Mouse (Mus musculus): ENCODE data around the gene Itih2. TPM values are rescaled to one million over a fixed set of nuclear protein-coding genes. Genes with fewer than 3 reads are reported as not detected.

Itih2 gene
- polyA plus RNA-seq, 1 experiment from 2014 or later = 2.9 TPM

DNA sequence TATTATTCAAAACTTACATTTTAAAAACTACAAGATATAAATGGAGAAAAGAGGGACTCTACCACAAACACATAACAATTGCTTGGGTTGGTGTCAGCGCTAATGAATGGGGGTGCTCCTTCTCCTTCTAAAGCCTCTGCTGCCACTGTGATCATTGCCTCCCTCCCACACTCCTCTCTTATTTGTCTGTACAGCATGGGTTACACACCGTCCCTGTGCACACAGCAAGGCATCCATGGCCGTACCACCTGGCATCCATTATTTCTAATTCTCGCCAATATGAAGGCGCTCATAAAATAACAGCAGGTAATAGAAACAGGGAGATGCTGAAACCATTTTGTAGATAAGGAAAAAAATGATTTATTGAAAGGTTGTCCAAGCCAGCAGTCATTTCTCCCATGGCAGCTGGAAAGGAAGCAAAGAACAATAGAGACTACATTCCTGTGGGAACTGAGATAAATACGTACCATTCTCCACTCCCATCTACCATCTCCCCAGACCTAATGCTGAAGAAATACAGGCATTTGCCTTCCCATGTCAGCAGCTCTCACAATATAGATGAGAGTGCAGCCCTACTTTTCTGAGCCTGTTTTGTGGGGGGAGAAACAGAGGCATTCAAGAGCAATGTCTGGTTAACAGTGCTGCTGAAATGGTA lies 22.5 kb downstream of the Itih2 start:
- H3K27me3 ChIP-seq = no peaks in the 10 kb centered on the region
- no peak for ATAC-seq (ENCODE audit: borderline replicate concordance, extremely low read depth, low FRiP score, low TSS enrichment)
- WGBS = 68% methylated on average over 6 of the region's 6 CpGs

DNA sequence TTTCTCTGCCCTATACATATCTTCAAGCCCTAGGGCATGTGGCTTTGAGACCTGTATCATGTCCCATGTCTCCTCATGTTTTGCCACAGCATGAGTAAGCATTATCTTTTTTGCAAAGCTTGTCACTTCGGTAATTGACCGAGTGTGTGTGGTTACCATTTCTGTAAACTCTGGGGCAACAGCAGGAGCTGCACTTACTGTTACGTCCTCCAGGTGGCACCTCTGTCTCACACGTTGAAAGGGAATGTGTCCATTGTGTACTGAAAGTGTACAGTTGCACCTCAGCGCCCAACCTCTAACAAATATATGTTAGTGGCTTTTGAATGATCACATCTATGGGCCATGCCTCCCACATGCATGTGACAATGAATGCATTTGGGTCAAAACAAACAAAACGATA lies 30.0 kb downstream of the Itih2 start:
- 37% methylated on average over 6 of the region's 6 CpGs for WGBS
- no peak overlapping the region for H3K27ac ChIP-seq
- H3K4me2 ChIP-seq = no peak overlapping the region
- H3K9me3 ChIP-seq = no peaks in the 10 kb centered on the region
- H3K4me3 ChIP-seq = no peak overlapping the region
- H3K9ac ChIP-seq = no peak overlapping the region
- H3K36me3 ChIP-seq = no peaks in the 10 kb centered on the region
- ATAC-seq (ENCODE audit: borderline replicate concordance, extremely low read depth, low FRiP score, low TSS enrichment) = no peak
- no peaks in the 10 kb centered on the region for H3K27me3 ChIP-seq
- H3K4me1 ChIP-seq = no peaks in the 10 kb centered on the region

More for the DNA sequence above, 22.5 kb downstream of the Itih2 start:
- H3K4me2 ChIP-seq = no peak overlapping the region
- no peaks in the 10 kb centered on the region for H3K9me3 ChIP-seq
- H3K36me3 ChIP-seq = no peaks in the 10 kb centered on the region
- H3K4me3 ChIP-seq = no peak overlapping the region
- no peaks in the 10 kb centered on the region for H3K4me1 ChIP-seq
- no peak overlapping the region for H3K9ac ChIP-seq
- H3K27ac ChIP-seq = no peak overlapping the region

DNA sequence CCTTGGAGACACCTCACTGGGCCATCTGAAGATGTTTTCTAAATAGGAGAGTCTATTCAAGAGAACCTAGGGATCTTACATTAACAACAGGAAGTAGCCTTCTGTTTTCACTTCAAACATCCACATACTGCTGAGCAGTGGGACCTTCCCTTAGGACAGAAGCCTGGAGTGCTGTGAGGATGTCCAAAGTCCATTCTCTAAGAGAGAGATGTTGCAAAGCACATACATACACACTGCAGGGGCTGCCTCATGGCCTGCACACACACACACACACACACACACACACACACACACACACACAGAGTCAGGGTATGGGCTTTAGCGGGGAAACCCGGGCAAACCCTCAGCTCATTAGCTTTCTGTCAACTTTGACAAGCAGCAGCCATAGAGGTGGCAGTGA lies 30.7 kb downstream of the Itih2 start:
- 52% methylated on average over 2 of the region's 2 CpGs for WGBS
- H3K4me1 ChIP-seq = no peaks in the 10 kb centered on the region
- no peak overlapping the region for H3K27ac ChIP-seq
- no peak for ATAC-seq (ENCODE audit: borderline replicate concordance, extremely low read depth, low FRiP score, low TSS enrichment)
- no peaks in the 10 kb centered on the region for H3K9me3 ChIP-seq
- H3K9ac ChIP-seq = no peak overlapping the region
- no peak overlapping the region for H3K4me2 ChIP-seq
- no peaks in the 10 kb centered on the region for H3K27me3 ChIP-seq
- H3K36me3 ChIP-seq = no peaks in the 10 kb centered on the region
- H3K4me3 ChIP-seq = no peak overlapping the region

DNA sequence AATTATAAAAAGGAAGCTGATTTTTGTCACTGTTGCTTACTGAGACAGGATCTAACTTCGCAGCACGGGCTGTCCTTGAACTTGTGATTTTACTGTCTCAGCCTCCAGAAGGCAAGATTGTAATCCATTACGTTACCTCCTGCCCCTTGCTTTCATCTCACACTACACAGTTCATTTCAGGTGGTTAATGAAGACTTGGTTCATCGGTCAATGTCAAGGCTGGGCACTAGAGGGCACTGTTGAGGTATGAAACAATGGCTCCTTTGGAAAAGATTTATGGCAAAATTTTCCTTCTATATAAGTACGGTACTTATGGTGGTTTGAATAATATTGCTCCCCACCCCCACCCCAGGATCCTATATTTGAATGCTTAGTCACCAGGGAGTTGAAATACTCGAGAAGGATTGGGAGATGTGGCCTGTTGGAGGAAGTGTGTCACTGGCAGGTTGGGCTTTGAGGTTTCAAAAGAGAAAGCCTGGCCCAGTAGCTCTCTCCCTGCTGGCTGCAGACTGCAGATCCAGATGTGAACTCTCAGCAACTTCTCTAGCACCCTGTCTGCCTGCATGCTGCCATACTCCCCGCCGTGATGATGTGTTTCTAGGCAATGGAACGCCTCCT lies 32.5 kb downstream of the Itih2 start:
- Histone ChIP-seq H3K4me1 (no peaks in the 10 kb centered on the region), H3K36me3 (no peaks in the 10 kb centered on the region), H3K4me3 (no peak overlapping the region), H3K27ac (no peak overlapping the region), H3K9me3 (no peaks in the 10 kb centered on the region), H3K9ac (no peak overlapping the region), H3K4me2 (no peak overlapping the region), H3K27me3 (no peaks in the 10 kb centered on the region)
- no peak for ATAC-seq (ENCODE audit: borderline replicate concordance, extremely low read depth, low FRiP score, low TSS enrichment)
- 23% methylated on average over 9 of the region's 9 CpGs for WGBS

DNA sequence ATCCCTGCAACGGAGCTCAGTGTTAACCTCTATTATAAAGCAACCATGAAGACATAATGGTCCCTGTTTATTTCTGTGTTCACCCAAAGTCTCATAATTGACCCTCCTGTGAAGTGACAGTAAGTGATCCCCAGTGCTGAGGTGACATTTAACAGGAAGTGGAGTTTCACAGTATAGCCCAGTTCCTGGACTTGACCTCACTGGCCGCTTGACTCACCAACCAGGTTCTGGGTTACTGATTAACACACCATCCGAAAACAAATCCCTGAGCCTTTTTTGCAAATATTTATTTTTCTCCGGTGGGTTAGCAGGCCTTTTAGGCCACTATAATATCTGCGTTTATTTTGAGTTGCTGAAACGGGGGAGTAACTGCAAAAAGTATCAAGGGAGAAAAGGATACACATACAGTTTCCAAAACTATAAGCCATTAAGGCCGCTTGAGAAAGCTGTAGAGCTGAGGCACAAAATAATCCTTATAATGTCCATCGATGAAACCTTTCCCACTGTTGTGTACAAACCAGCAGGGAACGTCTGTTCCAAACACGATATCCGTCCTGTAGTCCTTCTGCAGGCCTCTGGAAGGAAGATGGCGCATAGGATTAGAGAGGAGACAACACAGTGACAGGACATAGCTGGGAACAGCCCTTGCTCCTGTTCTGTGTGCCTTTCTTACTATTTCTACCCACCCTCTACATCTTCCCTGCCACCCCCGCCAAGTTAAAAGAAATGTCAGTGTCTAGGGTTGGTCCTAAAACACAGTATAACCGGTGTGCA lies 36.7 kb downstream of the Itih2 start:
- no peak overlapping the region for H3K27ac ChIP-seq
- 65% methylated on average over 14 of the region's 14 CpGs for WGBS
- no peak overlapping the region for H3K4me3 ChIP-seq
- no peaks in the 10 kb centered on the region for H3K9me3 ChIP-seq
- no peaks in the 10 kb centered on the region for H3K4me1 ChIP-seq
- no peak for ATAC-seq (ENCODE audit: borderline replicate concordance, extremely low read depth, low FRiP score, low TSS enrichment)
- no peaks in the 10 kb centered on the region for H3K27me3 ChIP-seq
- H3K4me2 ChIP-seq = no peak overlapping the region
- no peak overlapping the region for H3K9ac ChIP-seq
- peaks cover 31% of the 10 kb centered on the region for H3K36me3 ChIP-seq

DNA sequence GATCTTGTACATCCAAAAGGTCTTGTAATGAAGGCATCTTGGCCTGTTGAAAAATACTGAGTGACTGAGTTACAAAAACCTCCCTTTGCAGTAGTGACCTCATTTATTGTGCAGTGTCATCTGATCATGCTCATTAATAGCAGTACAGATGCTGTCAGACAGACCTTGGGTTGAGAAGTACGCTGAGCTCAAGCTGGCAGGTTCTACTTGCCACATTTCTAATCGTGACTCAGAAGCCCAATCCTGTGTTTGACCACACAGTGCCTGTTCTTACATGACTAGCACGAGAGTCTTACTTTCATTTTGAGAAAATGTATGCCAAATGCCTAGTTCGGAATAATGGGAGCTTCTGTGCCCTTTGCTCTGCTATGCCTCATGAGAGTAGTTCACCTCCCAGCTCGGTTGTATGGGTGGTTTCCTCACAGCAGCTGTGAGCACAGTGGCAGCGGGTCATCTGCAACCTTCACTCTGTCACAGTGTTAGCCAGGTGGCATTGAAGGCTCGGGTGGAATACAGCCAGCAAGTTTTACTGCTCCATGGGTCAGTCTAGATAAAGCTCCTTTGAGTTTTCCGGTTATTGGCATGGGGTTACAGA lies 43.8 kb downstream of the Itih2 start:
- no peaks in the 10 kb centered on the region for H3K27me3 ChIP-seq
- WGBS = 85% methylated on average over 8 of the region's 8 CpGs
- H3K36me3 ChIP-seq = peaks cover 37% of the 10 kb centered on the region

DNA sequence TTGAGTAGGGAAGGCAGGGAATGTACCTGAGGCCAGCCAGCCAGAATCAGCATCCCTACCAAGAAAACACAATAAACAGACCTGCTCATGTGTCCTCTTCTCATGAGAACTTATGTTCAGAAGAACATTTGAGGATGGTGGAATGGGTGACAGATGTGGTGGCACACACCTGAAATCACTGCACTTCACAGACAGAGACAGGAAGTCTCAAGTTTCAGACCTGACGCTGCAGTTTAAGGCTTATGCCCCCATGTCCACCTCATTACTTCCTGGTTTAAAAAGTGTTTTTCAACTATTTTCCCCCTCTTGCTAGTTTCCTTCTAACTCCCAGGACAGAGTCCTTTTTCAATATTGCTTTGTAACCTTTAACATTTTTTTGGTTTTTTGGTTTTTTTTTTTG lies 48.5 kb downstream of the Itih2 start:
- Histone ChIP-seq H3K4me3 (no peak overlapping the region), H3K27me3 (no peaks in the 10 kb centered on the region), H3K36me3 (peaks cover 8% of the 10 kb centered on the region), H3K9ac (no peak overlapping the region), H3K4me1 (peaks cover 23% of the 10 kb centered on the region), H3K9me3 (no peaks in the 10 kb centered on the region), H3K4me2 (no peak overlapping the region), H3K27ac (no peak overlapping the region)
- 67% methylated on average over 1 of the region's 1 CpGs for WGBS
- no peak for ATAC-seq (ENCODE audit: borderline replicate concordance, extremely low read depth, low FRiP score, low TSS enrichment)

More for the DNA sequence above, 43.8 kb downstream of the Itih2 start:
- H3K27ac ChIP-seq = no peak overlapping the region
- no peak for ATAC-seq (ENCODE audit: borderline replicate concordance, extremely low read depth, low FRiP score, low TSS enrichment)
- H3K4me1 ChIP-seq = no peaks in the 10 kb centered on the region
- no peaks in the 10 kb centered on the region for H3K9me3 ChIP-seq
- no peak overlapping the region for H3K4me2 ChIP-seq
- H3K4me3 ChIP-seq = no peak overlapping the region
- no peak overlapping the region for H3K9ac ChIP-seq

DNA sequence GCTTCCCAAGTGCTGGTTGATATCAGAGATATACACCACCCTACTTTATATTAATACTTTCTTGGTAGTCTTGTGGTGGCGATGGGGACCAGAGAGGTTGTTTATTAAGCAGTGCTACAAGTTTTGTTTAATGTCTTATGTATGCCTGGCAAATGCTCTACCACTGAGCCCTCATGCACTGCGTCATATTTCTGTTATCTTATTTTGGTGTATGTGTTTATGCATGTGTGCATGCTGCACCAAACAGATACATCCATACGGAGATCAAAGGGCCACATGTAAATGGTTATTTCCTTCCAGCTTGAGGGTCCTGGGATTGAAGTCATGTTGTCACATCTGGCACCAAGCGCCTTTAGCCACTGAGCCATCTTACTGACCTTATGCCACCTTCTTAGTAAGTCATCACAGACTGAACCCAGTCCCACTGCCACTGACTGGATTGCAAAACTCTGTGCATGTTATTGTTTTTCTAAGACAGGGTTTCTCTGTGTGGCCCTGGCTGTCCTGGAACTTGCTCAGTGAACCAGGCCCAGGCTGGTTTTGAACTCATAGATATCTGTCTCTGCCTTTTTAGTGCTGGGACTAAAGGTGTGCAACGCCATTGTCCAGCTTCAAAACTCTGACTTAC lies 49.6 kb downstream of the Itih2 start:
- no peak for ATAC-seq (ENCODE audit: borderline replicate concordance, extremely low read depth, low FRiP score, low TSS enrichment)

DNA sequence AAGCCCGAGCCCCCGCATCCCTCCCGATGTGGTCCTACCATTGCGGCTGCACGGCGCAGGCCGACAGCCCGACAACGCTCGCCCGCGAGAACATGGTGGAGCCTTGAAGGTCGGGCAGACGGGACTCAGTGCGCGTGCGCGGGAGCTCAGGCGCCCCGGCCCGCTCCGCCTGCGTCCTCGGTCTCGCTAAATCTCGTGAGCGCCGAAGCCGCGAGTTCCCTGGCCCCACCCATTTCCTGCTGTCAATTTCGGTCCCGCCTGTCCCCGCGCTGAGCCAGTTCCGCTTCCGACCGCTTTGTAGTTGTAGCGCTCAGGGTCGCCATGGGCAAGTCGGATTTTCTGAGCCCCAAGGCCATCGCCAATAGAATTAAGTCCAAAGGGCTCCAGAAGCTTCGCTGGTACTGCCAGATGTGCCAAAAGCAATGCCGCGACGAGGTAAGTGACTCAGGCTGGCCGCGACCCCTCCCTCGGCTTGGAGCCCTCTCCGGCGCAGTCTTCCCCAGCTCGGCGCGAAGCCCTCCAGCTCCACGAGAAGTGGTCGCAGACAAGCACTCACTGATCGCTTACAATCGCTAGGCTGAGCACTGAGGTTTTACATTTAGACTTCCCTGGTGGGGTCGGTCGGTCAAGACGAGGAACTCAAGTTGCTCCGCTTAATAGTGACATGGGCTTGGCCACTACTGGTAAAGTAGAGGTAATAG lies 50.7 kb downstream of the Itih2 start, which contains the start of the genes Atp5c1 and Kin:
Atp5c1 (minus strand) TSS at position 201 of the 701 bp plus-strand sequence.
Kin (plus strand) TSS at position 284 of the 701 bp plus-strand sequence.
- peaks cover 30% of the 10 kb centered on the region for H3K4me1 ChIP-seq
- H3K27me3 ChIP-seq = no peaks in the 10 kb centered on the region
- no peaks in the 10 kb centered on the region for H3K9me3 ChIP-seq
- ATAC-seq (ENCODE audit: borderline replicate concordance, extremely low read depth, low FRiP score, low TSS enrichment) = peak; percentile 96
- peak within 1 kb of the TSS; percentile 98 for H3K9ac ChIP-seq
- H3K36me3 ChIP-seq = no peaks in the 10 kb centered on the region; the same call in 1 of the 2 replicates
- H3K4me3 ChIP-seq = peak within 1 kb of the TSS; percentile 82
- peak within 1 kb of the TSS; percentile 73 for H3K4me2 ChIP-seq
- WGBS = under 1% methylated on average over 61 of the region's 61 CpGs
- H3K27ac ChIP-seq = peak within 1 kb of the TSS; percentile 87

More for the DNA sequence above, 49.6 kb downstream of the Itih2 start:
- Histone ChIP-seq H3K27me3 (no peaks in the 10 kb centered on the region), H3K4me2 (peak overlapping the region; percentile 73), H3K36me3 (peaks cover 4% of the 10 kb centered on the region; the same call in 1 of the 2 replicates), H3K4me1 (peaks cover 28% of the 10 kb centered on the region), H3K9me3 (no peaks in the 10 kb centered on the region), H3K27ac (no peak overlapping the region), H3K9ac (peak overlapping the region; percentile 78; the same call in 1 of the 2 replicates), H3K4me3 (peak overlapping the region; percentile 82)
- WGBS = 71% methylated on average over 5 of the region's 5 CpGs

DNA sequence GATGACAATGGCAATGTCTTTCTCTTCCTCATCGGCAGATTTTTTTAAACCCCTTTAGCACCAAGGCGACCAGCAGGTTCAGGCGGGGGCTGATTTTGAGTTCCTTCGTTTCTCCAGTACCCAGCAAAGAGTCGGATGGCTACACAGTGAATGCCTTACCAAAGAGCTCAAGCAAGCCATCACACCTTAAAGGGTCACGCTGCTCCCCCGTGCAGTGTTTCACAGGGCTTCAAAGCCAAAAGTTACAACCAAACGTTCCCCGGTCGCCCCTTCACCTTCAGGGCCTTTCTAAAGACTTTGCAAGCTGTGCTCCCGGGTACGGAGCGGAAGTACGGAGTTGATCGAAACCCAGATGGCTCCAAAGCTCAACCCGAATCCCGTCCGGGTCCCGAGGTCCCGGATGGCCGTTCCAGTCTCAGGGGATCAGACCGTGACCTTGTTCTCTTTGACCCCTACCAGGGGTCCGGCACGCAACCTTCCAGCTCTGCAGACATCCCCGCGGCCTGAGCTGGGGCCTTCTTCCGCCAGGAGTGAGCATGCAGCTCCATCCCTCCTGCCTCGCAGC lies 51.4 kb downstream of the Itih2 start:
- peak overlapping the region; percentile 87 for H3K27ac ChIP-seq
- H3K9ac ChIP-seq = peak overlapping the region; percentile 98
- no peaks in the 10 kb centered on the region; the same call in 1 of the 2 replicates for H3K36me3 ChIP-seq
- peaks cover 31% of the 10 kb centered on the region for H3K4me1 ChIP-seq
- no peak; the same call in 1 of the 2 replicates for ATAC-seq (ENCODE audit: borderline replicate concordance, extremely low read depth, low FRiP score, low TSS enrichment)
- H3K4me3 ChIP-seq = peak overlapping the region; percentile 82
- no peaks in the 10 kb centered on the region for H3K9me3 ChIP-seq
- WGBS = under 1% methylated on average over 28 of the region's 28 CpGs
- peak overlapping the region; percentile 58 for H3K4me2 ChIP-seq
- H3K27me3 ChIP-seq = no peaks in the 10 kb centered on the region
